Mouse (Mus musculus): ENCODE measurements around the gene Ndst2. TPM values are rescaled to one million over a fixed set of nuclear protein-coding genes. Genes with fewer than 3 reads are reported as not detected.

The Ndst2 gene
- polyA plus RNA-seq, 2 experiments = 13.2 to 22.8 TPM

DNA sequence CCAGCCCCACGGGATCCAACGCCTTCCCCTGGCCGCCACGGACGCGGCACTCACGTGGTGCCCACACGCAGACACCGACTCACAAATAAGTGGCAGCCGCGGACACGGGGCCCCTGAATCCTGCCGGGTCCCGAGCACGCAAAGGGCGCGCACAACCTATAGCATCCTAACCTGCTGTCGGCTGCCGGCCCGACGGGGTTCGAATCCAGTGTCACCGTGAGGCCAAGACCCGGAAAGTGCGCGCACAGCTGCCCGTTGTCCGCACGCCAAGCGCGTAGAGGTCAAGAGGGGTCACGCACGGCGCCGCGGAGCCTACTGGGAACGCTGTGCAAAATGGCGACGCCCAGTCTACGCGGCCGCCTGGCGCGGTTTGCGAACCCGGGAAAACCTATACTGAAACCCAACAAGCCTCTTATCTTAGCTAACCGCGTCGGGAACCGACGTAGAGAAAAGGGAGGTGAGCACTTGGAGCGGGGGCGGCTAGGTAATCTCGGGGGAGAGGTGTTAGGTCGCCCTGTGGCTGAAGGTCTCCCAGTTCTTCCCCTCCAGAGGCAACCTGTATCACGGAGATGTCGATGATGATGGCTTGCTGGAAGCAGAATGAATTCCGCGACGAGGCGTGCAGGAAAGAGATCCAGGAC lies 31.5 kb downstream of the Ndst2 start, which contains the start of gene Chchd1:
Chchd1 (plus strand) TSS at position 266 of the 641 bp plus-strand sequence.
- under 1% methylated on average over 61 of the region's 61 CpGs for WGBS (ENCODE audit: insufficient replicate concordance)
- TF ChIP-seq EP300 (IDR thresholded peaks at IDR 0.05; ENCODE audit: low read depth) (no peak), CTCF (IDR thresholded peaks at IDR 0.05; ENCODE audit: low read depth) (no peak)

GRCm38 (mm10) chr14:20702096-20702740 lies 32.1 kb downstream of the Ndst2 start:
- DNase-seq (ENCODE audit: low read depth in 3 of 3, low spot score in 3 of 3) (no peak), ATAC-seq (ENCODE audit: insufficient read depth) (peak; percentile 32)
- Histone ChIP-seq H3K27me3 (ENCODE audit: control insufficient read depth, insufficient read depth, low read length) (no peaks in the 10 kb centered on the region), H3K36me3 (replicated peaks; ENCODE audit: control insufficient read depth, insufficient read depth, low read depth) (peaks cover 10% of the 10 kb centered on the region), H3K27ac (peak overlapping the region; percentile 86), H3K4me1 (replicated peaks; ENCODE audit: control insufficient read depth in 2 of 2, insufficient read depth in 2 of 2, low read length in 1 of 2) (peaks cover 18 to 21% of the 10 kb centered on the region in 2 experiments), H3K4me3 (ENCODE audit: insufficient read depth in 1 of 2, low read depth in 2 of 2, low read length in 2 of 2) (peak overlapping the region; percentile 88 to 90), H3K9me3 (ENCODE audit: control insufficient read depth, low read length) (no peaks in the 10 kb centered on the region), H3K4me2 (ENCODE audit: low read depth) (peak overlapping the region; percentile 81), H3K9ac (replicated peaks) (peak overlapping the region; percentile 78)
- 8% methylated on average over 15 of the region's 15 CpGs for WGBS (ENCODE audit: insufficient replicate concordance)
- TF ChIP-seq CTCF (IDR thresholded peaks at IDR 0.05; ENCODE audit: low read depth) (no peak), EP300 (IDR thresholded peaks at IDR 0.05; ENCODE audit: low read depth) (no peak)

More for the DNA sequence above, 31.5 kb downstream of the Ndst2 start, which contains the start of gene Chchd1:
- peak within 1 kb of the TSS; percentile 78 for H3K9ac ChIP-seq (replicated peaks)
- peaks cover 9% of the 10 kb centered on the region for H3K36me3 ChIP-seq (replicated peaks; ENCODE audit: control insufficient read depth, insufficient read depth, low read depth)
- no peaks in the 10 kb centered on the region for H3K27me3 ChIP-seq (ENCODE audit: control insufficient read depth, insufficient read depth, low read length)
- ATAC-seq (ENCODE audit: insufficient read depth) (peak; percentile 79), DNase-seq (ENCODE audit: low read depth in 3 of 3, low spot score in 3 of 3) (peak; percentile 71 to 73 (median 72))
- peak within 1 kb of the TSS; percentile 86 for H3K27ac ChIP-seq
- H3K9me3 ChIP-seq (ENCODE audit: control insufficient read depth, low read length) = no peaks in the 10 kb centered on the region
- peak within 1 kb of the TSS; percentile 88 to 90 for H3K4me3 ChIP-seq (ENCODE audit: insufficient read depth in 1 of 2, low read depth in 2 of 2, low read length in 2 of 2)
- H3K4me2 ChIP-seq (ENCODE audit: low read depth) = peak within 1 kb of the TSS; percentile 81
- H3K4me1 ChIP-seq (replicated peaks; ENCODE audit: control insufficient read depth in 2 of 2, insufficient read depth in 2 of 2, low read length in 1 of 2) = peaks cover 18 to 21% of the 10 kb centered on the region in 2 experiments

- DNase-seq (ENCODE audit: low read depth in 3 of 3, low spot score in 3 of 3) = no peak
- peaks cover 21 to 23% of the 10 kb centered on the region in 2 experiments for H3K4me1 ChIP-seq (replicated peaks; ENCODE audit: control insufficient read depth in 2 of 2, insufficient read depth in 2 of 2, low read length in 1 of 2)
- peak overlapping the region; percentile 78; the same call in 1 of the 2 replicates for H3K9ac ChIP-seq (replicated peaks)
- TF ChIP-seq CTCF (IDR thresholded peaks at IDR 0.05; ENCODE audit: low read depth) = no peak
- TF ChIP-seq EP300 (IDR thresholded peaks at IDR 0.05; ENCODE audit: low read depth) = no peak
- H3K9me3 ChIP-seq (ENCODE audit: control insufficient read depth, low read length) = no peaks in the 10 kb centered on the region
- peak overlapping the region in 1 of 2 experiments; percentile 88; a peak in 3 of 4 replicates for H3K4me3 ChIP-seq (ENCODE audit: insufficient read depth in 1 of 2, low read depth in 2 of 2, low read length in 2 of 2)
- H3K36me3 ChIP-seq (replicated peaks; ENCODE audit: control insufficient read depth, insufficient read depth, low read depth) = peaks cover 10% of the 10 kb centered on the region
- no peaks in the 10 kb centered on the region for H3K27me3 ChIP-seq (ENCODE audit: control insufficient read depth, insufficient read depth, low read length)
- WGBS (ENCODE audit: insufficient replicate concordance) = 67% methylated on average over 8 of the region's 8 CpGs
- H3K4me2 ChIP-seq (ENCODE audit: low read depth) = peak overlapping the region; percentile 81
- ATAC-seq (ENCODE audit: insufficient read depth) = no peak
- H3K27ac ChIP-seq = no peak overlapping the region
These were observed 32.8 kb downstream of the Ndst2 start for GRCm38 (mm10) chr14:20701554-20701953.

GRCm38 (mm10) chr14:20700362-20700761 lies 34.0 kb downstream of the Ndst2 start:
- Histone ChIP-seq H3K27me3 (ENCODE audit: control insufficient read depth, insufficient read depth, low read length) (no peaks in the 10 kb centered on the region), H3K4me2 (ENCODE audit: low read depth) (no peak overlapping the region), H3K4me3 (ENCODE audit: insufficient read depth in 1 of 2, low read depth in 2 of 2, low read length in 2 of 2) (no peak overlapping the region), H3K36me3 (replicated peaks; ENCODE audit: control insufficient read depth, insufficient read depth, low read depth) (peaks cover 10% of the 10 kb centered on the region), H3K9ac (replicated peaks) (no peak overlapping the region), H3K9me3 (ENCODE audit: control insufficient read depth, low read length) (no peaks in the 10 kb centered on the region), H3K4me1 (replicated peaks; ENCODE audit: control insufficient read depth in 2 of 2, insufficient read depth in 2 of 2, low read length in 1 of 2) (peaks cover 30 to 31% of the 10 kb centered on the region in 2 experiments), H3K27ac (no peak overlapping the region)
- 81% methylated on average over 3 of the region's 3 CpGs for WGBS (ENCODE audit: insufficient replicate concordance)
- TF ChIP-seq CTCF (IDR thresholded peaks at IDR 0.05; ENCODE audit: low read depth) (no peak), EP300 (IDR thresholded peaks at IDR 0.05; ENCODE audit: low read depth) (no peak)
- DNase-seq (ENCODE audit: low read depth in 3 of 3, low spot score in 3 of 3) = no peak
- no peak for ATAC-seq (ENCODE audit: insufficient read depth)

DNA sequence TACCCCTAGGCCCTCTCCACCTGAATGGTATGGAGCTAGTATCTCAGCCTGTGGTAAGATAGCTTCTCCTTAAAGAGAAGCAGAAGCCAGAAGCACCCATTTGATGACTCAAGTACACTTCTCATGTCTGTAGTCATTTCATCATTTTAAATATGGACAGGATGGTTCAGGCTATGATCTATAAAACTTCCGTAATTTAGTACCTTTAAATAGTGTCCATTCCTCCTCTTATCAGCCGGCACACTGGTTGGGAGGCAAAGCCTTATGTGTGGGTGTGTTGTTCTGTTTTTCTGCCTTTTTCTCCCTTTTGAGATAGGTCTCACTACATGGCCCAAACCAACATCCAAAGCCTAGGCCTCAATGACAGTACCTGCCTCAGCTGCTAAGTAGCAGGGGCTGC lies 35.8 kb downstream of the Ndst2 start:
- Histone ChIP-seq H3K9ac (replicated peaks) (peak overlapping the region; percentile 36; the same call in 1 of the 2 replicates), H3K4me2 (ENCODE audit: low read depth) (peak overlapping the region; percentile 21)

More for the DNA sequence above, 35.8 kb downstream of the Ndst2 start:
- DNase-seq (ENCODE audit: low read depth in 3 of 3, low spot score in 3 of 3) = no peak
- H3K27me3 ChIP-seq (ENCODE audit: control insufficient read depth, insufficient read depth, low read length) = no peaks in the 10 kb centered on the region
- H3K36me3 ChIP-seq (replicated peaks; ENCODE audit: control insufficient read depth, insufficient read depth, low read depth) = peaks cover 17% of the 10 kb centered on the region
- TF ChIP-seq CTCF (IDR thresholded peaks at IDR 0.05; ENCODE audit: low read depth) = no peak
- no peak for TF ChIP-seq EP300 (IDR thresholded peaks at IDR 0.05; ENCODE audit: low read depth)
- 36% methylated on average over 2 of the region's 2 CpGs for WGBS (ENCODE audit: insufficient replicate concordance)
- H3K27ac ChIP-seq = no peak overlapping the region
- no peaks in the 10 kb centered on the region for H3K9me3 ChIP-seq (ENCODE audit: control insufficient read depth, low read length)
- ATAC-seq (ENCODE audit: insufficient read depth) = no peak
- H3K4me1 ChIP-seq (replicated peaks; ENCODE audit: control insufficient read depth in 2 of 2, insufficient read depth in 2 of 2, low read length in 1 of 2) = peaks cover 29 to 35% of the 10 kb centered on the region in 2 experiments
- no peak overlapping the region for H3K4me3 ChIP-seq (ENCODE audit: insufficient read depth in 1 of 2, low read depth in 2 of 2, low read length in 2 of 2)

All from liver, embryonic 14.5 days (tissue).